Mouse (Mus musculus): ENCODE measurements around the gene 9930111J21Rik1.

- no peak for TF ChIP-seq POLR2A (IDR thresholded peaks at IDR 0.05; ENCODE audit: borderline replicate concordance, extremely low read depth, insufficient read depth, insufficient read length, poor library complexity, severe bottlenecking)
- no peak for TF ChIP-seq CTCF (IDR thresholded peaks at IDR 0.05; ENCODE audit: borderline replicate concordance, extremely low read depth, insufficient read depth, insufficient read length)
Measured at GRCm38 (mm10) chr11:48913611-48914010, 65.6 kb downstream of the 9930111J21Rik1 start.

All from brain, embryonic 14.5 days (tissue).